Mouse (Mus musculus): Measurements from ENCODE around the gene Birc2.
A peak's percentile ranks its signal among the peaks of the same experiment; 100 is the strongest.

GRCm38 (mm10) chr9:7798555-7798954, 38.3 kb downstream of the Birc2 start:
- TF ChIP-seq CTCF (IDR thresholded peaks at IDR 0.05; ENCODE audit: low read depth, low read length) (no peak), EP300 (IDR thresholded peaks at IDR 0.05; ENCODE audit: insufficient read depth, low read depth, low read length) (peak; percentile 54; the same call in 1 of the 2 replicates)

Measured in ES-Bruce4 (cell line).